Comparison of ENCODE assay signal across 8 mouse cellular contexts in genomic region chr11:87763988-87764876, GRCm38 (mm10). TPM values are rescaled to one million over a fixed set of nuclear protein-coding genes. Genes with fewer than 3 reads are reported as not detected.
DNase-seq lines count a peak whose midpoint lies in the region; ATAC-seq lines count a peak whose summit lies in the region.

No protein-coding gene starts in this region.

- WGBS in midbrain, embryonic 13.5 days, result under 1% methylated on average over 63 of the region's 65 CpGs
- under 1% methylated on average over 65 of the region's 65 CpGs for WGBS in stomach, embryonic 14.5 days

- peaks cover 29% of the 10 kb centered on the region for H3K27me3 ChIP-seq in midbrain, embryonic 13.5 days
- H3K27me3 ChIP-seq in stomach, embryonic 14.5 days (ENCODE audit: control insufficient read depth, insufficient read depth, low read length), result peaks cover 44% of the 10 kb centered on the region

- H3K4me1 ChIP-seq in midbrain, embryonic 13.5 days (replicated peaks), result peaks cover 60% of the 10 kb centered on the region
- H3K4me1 ChIP-seq in stomach, embryonic 14.5 days (ENCODE audit: control insufficient read depth, insufficient read depth, low read length), result peaks cover 15% of the 10 kb centered on the region; the same call in 1 of the 2 replicates

- H3K4me2 ChIP-seq in midbrain, embryonic 13.5 days (replicated peaks), result peak overlapping the region; percentile 94
- peak overlapping the region; percentile 97 for H3K4me2 ChIP-seq in stomach, embryonic 14.5 days (replicated peaks; ENCODE audit: low read depth, low read length)

- ATAC-seq in CD4-positive, CD25-positive, alpha-beta regulatory T cell, adult 4 months, result no peak
- peak; percentile 13 for ATAC-seq in granulocyte monocyte progenitor cell, adult 5-6 weeks (replicated peaks; ENCODE audit: poor library complexity, severe bottlenecking)
- ATAC-seq in midbrain, embryonic 13.5 days, result peak; percentile 48
- peak; percentile 34; the same call in 1 of the 2 replicates for ATAC-seq in stomach, embryonic 14.5 days (ENCODE audit: insufficient number of reproducible peaks, insufficient read depth, low FRiP score, low read depth)

- H3K27ac ChIP-seq in midbrain, embryonic 13.5 days, result peak overlapping the region; percentile 81
- no peak overlapping the region for H3K27ac ChIP-seq in stomach, embryonic 14.5 days (ENCODE audit: low read length)

- peak; percentile 58 for DNase-seq in CD4-positive, CD25-positive, alpha-beta regulatory T cell, adult 2 months (ENCODE audit: low read depth, low spot score)
- peak; percentile 26 for DNase-seq in thymus, postnatal 14 days
- no peak for DNase-seq in thymus, postnatal 36 days
- DNase-seq in layer of hippocampus, postnatal 36 days, result peak; percentile 45 to 61

- H3K36me3 ChIP-seq in midbrain, embryonic 13.5 days, result peaks cover 31% of the 10 kb centered on the region
- no peaks in the 10 kb centered on the region for H3K36me3 ChIP-seq in stomach, embryonic 14.5 days (ENCODE audit: control insufficient read depth, insufficient read depth, low read length)

- H3K9me3 ChIP-seq in midbrain, embryonic 13.5 days, result no peaks in the 10 kb centered on the region
- H3K9me3 ChIP-seq in stomach, embryonic 14.5 days (ENCODE audit: control insufficient read depth, low read depth, low read length), result no peaks in the 10 kb centered on the region

- peak overlapping the region; percentile 69 for H3K4me3 ChIP-seq in midbrain, embryonic 13.5 days (replicated peaks)
- peak overlapping the region; percentile 44 for H3K4me3 ChIP-seq in stomach, embryonic 14.5 days (ENCODE audit: low read depth, low read length)

- H3K9ac ChIP-seq in midbrain, embryonic 13.5 days (replicated peaks), result peak overlapping the region; percentile 84
- H3K9ac ChIP-seq in stomach, embryonic 14.5 days (replicated peaks; ENCODE audit: low read depth, low read length), result peak overlapping the region; percentile 43; the same call in 1 of the 2 replicates

RNA-seq across cellular contexts. Expression of gene Tspoap1, which starts 3.9 kb away (rescaled TPM):
- 1 to 10 TPM; 3.1 to 3.7 TPM for polyA plus RNA-seq in CD4-positive, CD25-positive, alpha-beta regulatory T cell, adult 4 months (2017; shearing (Covaris generic))
- total RNA-seq in granulocyte monocyte progenitor cell, adult 5-6 weeks (2014; fragmentation: Nextera tagmentation), result 100 and 132 TPM in 2 replicates
- total RNA-seq in granulocyte monocyte progenitor cell, adult 5-6 weeks (2017), result 51.8 and 56.2 TPM in 2 replicates
- total RNA-seq in layer of hippocampus, postnatal 36 days (2021), result 100 to 1,000 TPM; 146 to 163 TPM
- polyA plus RNA-seq in midbrain, embryonic 13.5 days (2015; fragmentation: Nextera tagmentation; extraction: Ambion mirVana), result 41.1 and 48.7 TPM in 2 replicates
- 3.1 TPM in 2 replicates for polyA plus RNA-seq in stomach, embryonic 14.5 days (2014; fragmentation: Nextera tagmentation; extraction: Ambion mirVana)

RNA-seq across cellular contexts. Expression of gene Supt4a, which starts 26.9 kb away (rescaled TPM):
- polyA plus RNA-seq in CD4-positive, CD25-positive, alpha-beta regulatory T cell, adult 4 months (2017; shearing (Covaris generic)), result 100 to 1,000 TPM; 346 to 405 TPM
- 130 and 136 TPM in 2 replicates for total RNA-seq in granulocyte monocyte progenitor cell, adult 5-6 weeks (2014; fragmentation: Nextera tagmentation)
- total RNA-seq in granulocyte monocyte progenitor cell, adult 5-6 weeks (2017), result 58.6 and 81.1 TPM in 2 replicates
- total RNA-seq in layer of hippocampus, postnatal 36 days (2021), result 10 to 100 TPM; 71.7 to 78.7 TPM
- 165 and 177 TPM in 2 replicates for polyA plus RNA-seq in midbrain, embryonic 13.5 days (2015; fragmentation: Nextera tagmentation; extraction: Ambion mirVana)
- 133 and 151 TPM in 2 replicates for polyA plus RNA-seq in stomach, embryonic 14.5 days (2014; fragmentation: Nextera tagmentation; extraction: Ambion mirVana)

RNA-seq across cellular contexts. Expression of gene Mpo, which starts 29.1 kb away (rescaled TPM):
- polyA plus RNA-seq in CD4-positive, CD25-positive, alpha-beta regulatory T cell, adult 4 months (2017; shearing (Covaris generic)), result not detected
- 13,307 and 13,753 TPM in 2 replicates for total RNA-seq in granulocyte monocyte progenitor cell, adult 5-6 weeks (2014; fragmentation: Nextera tagmentation)
- 9,750 and 13,011 TPM in 2 replicates for total RNA-seq in granulocyte monocyte progenitor cell, adult 5-6 weeks (2017)
- under 1 TPM; 0.28 to 0.60 TPM for total RNA-seq in layer of hippocampus, postnatal 36 days (2021)
- polyA plus RNA-seq in midbrain, embryonic 13.5 days (2015; fragmentation: Nextera tagmentation; extraction: Ambion mirVana), result 0.31 and 0.41 TPM in 2 replicates
- polyA plus RNA-seq in stomach, embryonic 14.5 days (2014; fragmentation: Nextera tagmentation; extraction: Ambion mirVana), result 2.5 and 5.0 TPM in 2 replicates

Comparison
In these comparisons a context has a peak if more than half of its experiments do, and no peak if none do; other contexts are left out.
1. DNase-seq: peak in CD4-positive, CD25-positive, alpha-beta regulatory T cell, adult 2 months (single experiment), thymus, postnatal 14 days (single experiment) and layer of hippocampus, postnatal 36 days (2 of 2); none in thymus, postnatal 36 days (0 of 2).